Mouse (Mus musculus): ENCODE results near the gene Mylpf.

- no peak for TF ChIP-seq CTCF (conservative IDR thresholded peaks at IDR 0.05; ENCODE audit: insufficient read depth, insufficient read length, low read depth, low read length)
- no peak for TF ChIP-seq POLR2A (IDR thresholded peaks at IDR 0.05; ENCODE audit: low read depth, low read length)
Measured at GRCm38 (mm10) chr7:127164002-127164401, 44.7 kb upstream of the Mylpf start.
